Mouse (Mus musculus) liver, embryonic 12.5 days (tissue): Measurements from ENCODE around the gene Fam114a1. TPM values are rescaled to one million over a fixed set of nuclear protein-coding genes. Genes with fewer than 3 reads are reported as not detected.

Source experiments
- ATAC-seq: fragments of 200-750 bp; cut with Nextera tagmentation; 2 replicates; pipeline ENCODE4 v1.8.0; 2017; ENCODE audit warnings: moderate number of reproducible peaks, mild to moderate bottlenecking, moderate library complexity
- H3K27ac ChIP-seq: fragments of 300-500 bp; sonication (generic); 2 replicates; pipeline ENCODE4 v1.5.1; 2016; ENCODE audit warnings: mild to moderate bottlenecking
- H3K27me3 ChIP-seq: fragments of 300-500 bp; sonication (generic); replicated peaks from 2 replicates; pipeline ENCODE4 v1.6.1; 2016; ENCODE audit warnings: mild to moderate bottlenecking, moderate library complexity
- H3K36me3 ChIP-seq: fragments of 300-500 bp; sonication (generic); 2 replicates; pipeline ENCODE4 v1.6.1; 2016; ENCODE audit warnings: mild to moderate bottlenecking, moderate library complexity
- H3K4me1 ChIP-seq: fragments of 300-500 bp; sonication (generic); 2 replicates; pipeline ENCODE4 v1.6.1; 2016
- H3K4me2 ChIP-seq: fragments of 300-500 bp; sonication (generic); 2 replicates; pipeline ENCODE4 v1.6.1; 2016; ENCODE audit warnings: mild to moderate bottlenecking, moderate library complexity
- H3K4me3 ChIP-seq: fragments of 300-500 bp; sonication (generic); 2 replicates; pipeline ENCODE4 v1.5.1; 2016; ENCODE audit warnings: mild to moderate bottlenecking, moderate library complexity
- H3K9ac ChIP-seq: fragments of 300-500 bp; sonication (generic); 2 replicates; pipeline ENCODE4 v1.6.1; 2016; ENCODE audit warnings: mild to moderate bottlenecking, moderate library complexity
- H3K9me3 ChIP-seq: fragments of 300-500 bp; sonication (generic); replicated peaks from 2 replicates; pipeline ENCODE4 v1.6.1; 2016; ENCODE audit warnings: mild to moderate bottlenecking, moderate library complexity
- WGBS: fragments of 180-500 bp; shearing (Covaris S2); methylation state at CpG from one replicate; pipeline ENCODE4 v1.1.7; 2016; ENCODE audit not compliant: insufficient replicate concordance; 5-methylcytosine and 5-hydroxymethylcytosine counted together
- polyA plus RNA-seq: library from polyadenylated mRNA; unstranded; fragments of >200 nt; fragmentation: Nextera tagmentation; extraction: Ambion mirVana; gene quantifications from 2 replicates; pipeline ENCODE4 v1.2.1, GENCODE M21; 2016

The Fam114a1 gene
- polyA plus RNA-seq, result 14.7 and 15.3 TPM in 2 replicates

- Histone ChIP-seq H3K4me1 (peaks cover 13% of the 10 kb centered on the region; the same call in 1 of the 2 replicates), H3K9ac (peak within 1 kb of the TSS; percentile 66), H3K27ac (0 out of 2 replicates have a peak within 1 kb of the TSS, but pooled peaks have one; percentile 54), H3K4me2 (peak within 1 kb of the TSS; percentile 84), H3K36me3 (no peaks in the 10 kb centered on the region), H3K9me3 (no peaks in the 10 kb centered on the region), H3K4me3 (peak within 1 kb of the TSS; percentile 64), H3K27me3 (peaks cover 31% of the 10 kb centered on the region)
- WGBS, result 1% methylated on average over 68 of the region's 68 CpGs
- ATAC-seq, result peak; percentile 78
These were observed at the start of gene Fam114a1 for GRCm38 (mm10) chr5:64969861-64970771. Fam114a1 (plus strand) TSS chr5:64970071.

- no peaks in the 10 kb centered on the region for H3K27me3 ChIP-seq
- H3K36me3 ChIP-seq, result no peaks in the 10 kb centered on the region
- no peak overlapping the region for H3K27ac ChIP-seq
- no peak overlapping the region for H3K4me3 ChIP-seq
- no peak for ATAC-seq
- no peak overlapping the region for H3K4me2 ChIP-seq
- H3K9ac ChIP-seq, result no peak overlapping the region
- H3K4me1 ChIP-seq, result no peaks in the 10 kb centered on the region
- no peaks in the 10 kb centered on the region for H3K9me3 ChIP-seq
- 57% methylated on average over 5 of the region's 5 CpGs for WGBS
These were observed 46.9 kb upstream of the Fam114a1 start for GRCm38 (mm10) chr5:64922891-64923381.

GRCm38 (mm10) chr5:64932215-64932614 is 37.7 kb upstream of the Fam114a1 start:
- Histone ChIP-seq H3K4me2 (no peak overlapping the region), H3K27ac (no peak overlapping the region), H3K9me3 (no peaks in the 10 kb centered on the region), H3K4me1 (no peaks in the 10 kb centered on the region), H3K4me3 (no peak overlapping the region), H3K27me3 (no peaks in the 10 kb centered on the region), H3K9ac (no peak overlapping the region), H3K36me3 (no peaks in the 10 kb centered on the region)
- 24% methylated on average over 3 of the region's 3 CpGs for WGBS
- ATAC-seq, result no peak

GRCm38 (mm10) chr5:64932775-64933174 is 37.1 kb upstream of the Fam114a1 start:
- Histone ChIP-seq H3K4me3 (no peak overlapping the region), H3K36me3 (no peaks in the 10 kb centered on the region), H3K9ac (no peak overlapping the region), H3K4me1 (no peaks in the 10 kb centered on the region), H3K27me3 (no peaks in the 10 kb centered on the region), H3K27ac (no peak overlapping the region), H3K4me2 (no peak overlapping the region), H3K9me3 (no peaks in the 10 kb centered on the region)
- ATAC-seq, result no peak
- WGBS, result 72% methylated on average over 15 of the region's 15 CpGs

- no peak overlapping the region for H3K4me3 ChIP-seq
- WGBS, result 70% methylated on average over 5 of the region's 5 CpGs
- no peak overlapping the region for H3K4me2 ChIP-seq
These were observed 18.4 kb upstream of the Fam114a1 start for GRCm38 (mm10) chr5:64951486-64951885.

GRCm38 (mm10) chr5:64954931-64955330 is 14.9 kb upstream of the Fam114a1 start:
- no peak overlapping the region for H3K4me3 ChIP-seq
- no peaks in the 10 kb centered on the region for H3K9me3 ChIP-seq
- H3K27me3 ChIP-seq, result no peaks in the 10 kb centered on the region
- no peak overlapping the region for H3K4me2 ChIP-seq
- WGBS, result 72% methylated on average over 8 of the region's 8 CpGs
- H3K36me3 ChIP-seq, result no peaks in the 10 kb centered on the region
- ATAC-seq, result no peak
- H3K27ac ChIP-seq, result no peak overlapping the region
- no peaks in the 10 kb centered on the region for H3K4me1 ChIP-seq
- H3K9ac ChIP-seq, result no peak overlapping the region

More at GRCm38 (mm10) chr5:64951486-64951885, 18.4 kb upstream of the Fam114a1 start:
- H3K9me3 ChIP-seq, result no peaks in the 10 kb centered on the region
- H3K36me3 ChIP-seq, result no peaks in the 10 kb centered on the region
- H3K9ac ChIP-seq, result no peak overlapping the region
- no peak overlapping the region for H3K27ac ChIP-seq
- no peaks in the 10 kb centered on the region for H3K4me1 ChIP-seq
- ATAC-seq, result no peak
- no peaks in the 10 kb centered on the region for H3K27me3 ChIP-seq

- ATAC-seq, result no peak
- Histone ChIP-seq H3K4me2 (peak overlapping the region; percentile 12; the same call in 1 of the 2 replicates), H3K4me1 (no peaks in the 10 kb centered on the region), H3K27ac (no peak overlapping the region), H3K4me3 (no peak overlapping the region), H3K36me3 (no peaks in the 10 kb centered on the region), H3K27me3 (no peaks in the 10 kb centered on the region), H3K9ac (no peak overlapping the region), H3K9me3 (no peaks in the 10 kb centered on the region)
- WGBS, result 54% methylated on average over 22 of the region's 22 CpGs
These were observed 10.7 kb upstream of the Fam114a1 start for GRCm38 (mm10) chr5:64958991-64959842.

GRCm38 (mm10) chr5:64959843-64960230 is 10.0 kb upstream of the Fam114a1 start, which contains the start of gene Tlr6:
Tlr6 (minus strand) TSS chr5:64960097.
- WGBS, result 59% methylated on average over 13 of the region's 13 CpGs
- no peak within 1 kb of the TSS for H3K4me3 ChIP-seq

GRCm38 (mm10) chr5:64960857-64961391 is 8.9 kb upstream of the Fam114a1 start:
- Histone ChIP-seq H3K36me3 (no peaks in the 10 kb centered on the region), H3K4me1 (no peaks in the 10 kb centered on the region), H3K9ac (no peak overlapping the region), H3K9me3 (no peaks in the 10 kb centered on the region), H3K4me3 (no peak overlapping the region), H3K4me2 (no peak overlapping the region), H3K27ac (no peak overlapping the region), H3K27me3 (no peaks in the 10 kb centered on the region)
- no peak for ATAC-seq
- WGBS, result 55% methylated on average over 13 of the region's 13 CpGs

More at GRCm38 (mm10) chr5:64959843-64960230, 10.0 kb upstream of the Fam114a1 start, which contains the start of gene Tlr6:
- Histone ChIP-seq H3K9me3 (no peaks in the 10 kb centered on the region), H3K4me1 (no peaks in the 10 kb centered on the region), H3K9ac (no peak within 1 kb of the TSS), H3K4me2 (peak within 1 kb of the TSS; percentile 12; the same call in 1 of the 2 replicates), H3K27me3 (no peaks in the 10 kb centered on the region), H3K27ac (no peak within 1 kb of the TSS), H3K36me3 (no peaks in the 10 kb centered on the region)
- no peak for ATAC-seq

- Histone ChIP-seq H3K36me3 (no peaks in the 10 kb centered on the region), H3K4me2 (no peak overlapping the region), H3K27me3 (no peaks in the 10 kb centered on the region), H3K9ac (no peak overlapping the region), H3K4me1 (no peaks in the 10 kb centered on the region), H3K27ac (no peak overlapping the region), H3K4me3 (no peak overlapping the region), H3K9me3 (no peaks in the 10 kb centered on the region)
- WGBS, result 57% methylated on average over 5 of the region's 5 CpGs
- ATAC-seq, result 0 out of 2 replicates have a peak, but pooled peaks have one; percentile 32
These were observed 6.6 kb upstream of the Fam114a1 start for GRCm38 (mm10) chr5:64963271-64963670.

GRCm38 (mm10) chr5:64963735-64964134 is 6.1 kb upstream of the Fam114a1 start:
- Histone ChIP-seq H3K36me3 (no peaks in the 10 kb centered on the region), H3K9ac (no peak overlapping the region), H3K4me1 (no peaks in the 10 kb centered on the region), H3K4me3 (no peak overlapping the region), H3K27me3 (no peaks in the 10 kb centered on the region), H3K27ac (no peak overlapping the region), H3K9me3 (no peaks in the 10 kb centered on the region), H3K4me2 (no peak overlapping the region)
- no peak for ATAC-seq
- WGBS, result 74% methylated on average over 3 of the region's 3 CpGs
